Mouse (Mus musculus) embryonic fibroblast, embryonic 13.5 days (primary cell): Measurements from ENCODE around the gene Gan. TPM values are rescaled to one million over a fixed set of nuclear protein-coding genes. Genes with fewer than 3 reads are reported as not detected.
A peak's percentile ranks its signal among the peaks of the same experiment; 100 is the strongest.

Source experiments
- H3K27ac ChIP-seq: 2 replicates; pipeline ENCODE4 v1.5.1; 2012; ENCODE audit warnings: low read length, control low read depth, inconsistent platforms; ENCODE audit not compliant: insufficient read depth
- H3K4me1 ChIP-seq: 2 replicates; pipeline ENCODE4 v1.6.1; 2011; ENCODE audit warnings: low read length; ENCODE audit not compliant: control insufficient read depth, insufficient read depth
- H3K4me3 ChIP-seq: 2 replicates; pipeline ENCODE4 v1.5.1; 2011; ENCODE audit warnings: mild to moderate bottlenecking, control low read depth, low read length; ENCODE audit not compliant: insufficient read depth
- CTCF ChIP-seq: IDR thresholded peaks from 2 replicates; pipeline ENCODE4 v1.5.1; 2011; ENCODE audit warnings: mild to moderate bottlenecking, control low read depth, low read length, moderate library complexity, borderline replicate concordance; ENCODE audit not compliant: insufficient read depth
- POLR2A ChIP-seq: IDR thresholded peaks from 2 replicates; pipeline ENCODE4 v1.6.1; 2011; ENCODE audit warnings: low read depth, mild to moderate bottlenecking, control low read depth, low read length, moderate library complexity
- polyA plus RNA-seq: library from polyadenylated mRNA; stranded (reverse); fragments of >200 nt; gene quantifications from 2 replicates; pipeline ENCODE4 v1.2.4, GENCODE M21; 2011; ENCODE audit warnings: low read depth; ENCODE audit not compliant: missing spikeins, insufficient read length

The Gan gene
- polyA plus RNA-seq, 1 experiment = 12.0 TPM

GRCm38 (mm10) chr8:117206636-117207035, 48.7 kb downstream of the Gan start:
- Histone ChIP-seq H3K4me3 (no peak overlapping the region), H3K4me1 (no peaks in the 10 kb centered on the region), H3K27ac (no peak overlapping the region)
- TF ChIP-seq POLR2A (no peak), CTCF (no peak)

DNA sequence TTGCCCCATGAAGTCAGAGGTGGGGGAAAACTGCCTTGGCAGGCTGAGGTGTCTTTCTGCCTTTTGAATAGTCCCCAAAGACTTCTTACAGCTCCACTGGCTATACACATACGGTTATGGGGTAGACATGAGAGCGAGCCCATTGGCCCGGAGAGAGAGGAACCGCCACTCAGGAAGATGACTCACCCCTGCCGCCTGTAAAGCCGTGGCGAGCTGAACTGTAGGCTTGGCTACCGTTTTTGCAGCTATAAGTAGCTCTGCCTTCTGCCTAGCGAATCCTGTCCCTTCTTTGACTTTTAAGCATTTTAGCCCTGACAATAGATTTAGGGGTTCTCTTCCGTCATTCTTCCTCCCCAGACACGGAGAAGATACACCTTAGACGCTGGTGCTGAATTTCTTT, 51.2 kb downstream of the Gan start:
- Histone ChIP-seq H3K27ac (no peak overlapping the region), H3K4me1 (no peaks in the 10 kb centered on the region), H3K4me3 (no peak overlapping the region)
- no peak for TF ChIP-seq CTCF
- TF ChIP-seq POLR2A = no peak

DNA sequence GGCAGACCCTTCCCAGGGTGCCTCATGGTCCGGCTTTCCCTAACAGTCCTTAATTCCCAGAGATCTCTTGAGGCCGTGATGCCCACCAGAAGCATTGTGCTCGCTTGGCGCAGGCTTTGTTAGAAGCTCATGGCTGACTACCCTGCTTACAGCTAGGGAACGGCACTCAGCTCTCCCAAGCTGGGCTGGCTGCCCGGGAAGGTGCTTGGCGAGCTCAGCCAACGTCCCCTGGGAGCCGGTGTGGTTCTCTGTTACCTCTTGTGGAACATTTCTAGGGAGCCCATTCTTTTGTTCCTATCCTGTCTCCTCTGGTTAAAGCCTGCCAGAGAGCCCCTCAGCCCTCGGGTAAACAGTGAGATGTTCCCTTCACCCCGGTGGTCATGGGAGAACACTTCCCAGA, 54.2 kb downstream of the Gan start:
- Histone ChIP-seq H3K4me3 (no peak overlapping the region), H3K27ac (no peak overlapping the region), H3K4me1 (no peaks in the 10 kb centered on the region)
- no peak for TF ChIP-seq POLR2A
- no peak for TF ChIP-seq CTCF

- H3K4me1 ChIP-seq = no peaks in the 10 kb centered on the region
- TF ChIP-seq POLR2A (no peak), CTCF (no peak)
- no peak overlapping the region for H3K4me3 ChIP-seq
- H3K27ac ChIP-seq = no peak overlapping the region
Measured at GRCm38 (mm10) chr8:117217724-117218123, 59.8 kb downstream of the Gan start.

GRCm38 (mm10) chr8:117222396-117222795, 64.5 kb downstream of the Gan start:
- Histone ChIP-seq H3K4me3 (no peak overlapping the region), H3K4me1 (no peaks in the 10 kb centered on the region), H3K27ac (no peak overlapping the region)
- no peak for TF ChIP-seq CTCF
- no peak for TF ChIP-seq POLR2A

DNA sequence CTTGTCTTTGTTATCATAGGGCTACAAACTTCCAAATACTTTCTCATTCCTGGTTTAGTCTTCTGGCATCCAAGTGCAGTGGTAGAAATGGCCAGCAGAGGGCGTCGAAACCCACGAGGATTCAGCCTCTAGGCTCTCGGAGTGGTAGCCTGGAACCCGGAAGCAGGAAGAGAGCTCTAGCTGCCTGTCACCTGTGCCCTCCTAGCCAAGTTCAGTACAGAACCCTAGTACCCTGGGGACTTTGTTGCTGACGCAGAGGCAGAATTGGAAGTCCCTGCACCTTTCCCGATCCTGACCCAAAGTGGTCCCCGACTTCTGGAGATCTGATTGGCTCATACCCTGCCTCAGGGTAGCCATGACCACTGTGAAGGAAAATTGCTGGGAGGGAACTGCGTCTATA, 66.7 kb downstream of the Gan start:
- H3K27ac ChIP-seq = no peak overlapping the region

GRCm38 (mm10) chr8:117226306-117226705, 68.4 kb downstream of the Gan start:
- H3K4me1 ChIP-seq = no peaks in the 10 kb centered on the region
- H3K4me3 ChIP-seq = no peak overlapping the region
- no peak overlapping the region for H3K27ac ChIP-seq
- TF ChIP-seq POLR2A = no peak
- no peak for TF ChIP-seq CTCF

More for the DNA sequence above, 66.7 kb downstream of the Gan start:
- peak; percentile 84 for TF ChIP-seq CTCF
- no peak for TF ChIP-seq POLR2A
- H3K4me3 ChIP-seq = no peak overlapping the region
- H3K4me1 ChIP-seq = no peaks in the 10 kb centered on the region

DNA sequence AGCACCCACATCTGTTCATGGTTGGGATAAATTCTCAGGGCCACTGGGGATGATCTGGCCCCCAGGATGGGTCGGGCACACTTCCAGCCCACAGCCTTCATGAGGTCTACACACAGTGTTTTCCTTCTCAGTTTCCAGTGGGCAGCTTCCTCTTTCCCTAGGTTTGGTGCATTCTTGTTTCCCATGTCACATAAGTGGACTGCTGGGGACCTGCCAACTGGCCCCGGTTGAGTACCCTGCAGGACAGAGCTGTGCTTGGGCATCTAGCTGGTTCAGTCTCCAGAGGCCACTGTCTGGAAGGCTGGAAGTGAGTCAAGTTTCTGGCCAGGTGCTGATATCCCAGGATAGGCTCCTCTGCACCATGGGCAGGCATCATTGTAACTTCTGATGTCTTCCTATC, 69.4 kb downstream of the Gan start:
- no peak for TF ChIP-seq POLR2A
- TF ChIP-seq CTCF = no peak
- Histone ChIP-seq H3K4me1 (no peaks in the 10 kb centered on the region), H3K27ac (no peak overlapping the region), H3K4me3 (no peak overlapping the region)

GRCm38 (mm10) chr8:117233199-117233598, 75.3 kb downstream of the Gan start:
- H3K27ac ChIP-seq = no peak overlapping the region
- no peak overlapping the region for H3K4me3 ChIP-seq
- TF ChIP-seq CTCF (no peak), POLR2A (no peak)
- H3K4me1 ChIP-seq = no peaks in the 10 kb centered on the region

DNA sequence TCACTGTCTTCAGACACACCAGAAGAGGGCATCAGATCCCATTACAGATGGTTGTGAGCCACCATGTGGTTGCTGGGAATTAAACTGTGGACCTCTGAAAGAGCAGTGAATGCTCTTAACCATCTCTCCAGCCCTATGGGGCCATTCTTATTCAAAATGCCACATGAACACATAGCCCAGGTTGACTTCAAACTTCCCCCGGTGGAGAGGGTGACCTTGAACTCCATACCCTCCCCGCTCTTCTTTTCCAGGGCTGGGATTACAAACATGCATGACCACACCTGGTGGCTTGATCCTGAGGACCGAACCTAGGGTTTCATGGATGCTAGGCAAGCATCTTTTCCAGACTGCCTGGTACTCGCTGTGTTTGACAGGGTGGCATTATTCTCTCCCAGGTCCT, 78.6 kb downstream of the Gan start:
- H3K4me1 ChIP-seq = no peaks in the 10 kb centered on the region
- TF ChIP-seq POLR2A = no peak
- TF ChIP-seq CTCF = no peak
- H3K4me3 ChIP-seq = no peak overlapping the region
- no peak overlapping the region for H3K27ac ChIP-seq

GRCm38 (mm10) chr8:117240326-117240725, 82.4 kb downstream of the Gan start:
- TF ChIP-seq CTCF = no peak
- no peak for TF ChIP-seq POLR2A
- H3K4me1 ChIP-seq = no peaks in the 10 kb centered on the region
- no peak overlapping the region for H3K4me3 ChIP-seq
- H3K27ac ChIP-seq = no peak overlapping the region
